Mouse (Mus musculus) urinary bladder, adult 18-20 months (tissue): ENCODE results near the gene Bcl2l12.

Source experiments
- DNase-seq, 2 experiments: peaks; one replicate each; pipeline ENCODE4 v3.0.0; 2022; ENCODE audit warnings: low spot score in 2 of 2, mixed read lengths in 2 of 2

Gene Bcl2l12

DNA sequence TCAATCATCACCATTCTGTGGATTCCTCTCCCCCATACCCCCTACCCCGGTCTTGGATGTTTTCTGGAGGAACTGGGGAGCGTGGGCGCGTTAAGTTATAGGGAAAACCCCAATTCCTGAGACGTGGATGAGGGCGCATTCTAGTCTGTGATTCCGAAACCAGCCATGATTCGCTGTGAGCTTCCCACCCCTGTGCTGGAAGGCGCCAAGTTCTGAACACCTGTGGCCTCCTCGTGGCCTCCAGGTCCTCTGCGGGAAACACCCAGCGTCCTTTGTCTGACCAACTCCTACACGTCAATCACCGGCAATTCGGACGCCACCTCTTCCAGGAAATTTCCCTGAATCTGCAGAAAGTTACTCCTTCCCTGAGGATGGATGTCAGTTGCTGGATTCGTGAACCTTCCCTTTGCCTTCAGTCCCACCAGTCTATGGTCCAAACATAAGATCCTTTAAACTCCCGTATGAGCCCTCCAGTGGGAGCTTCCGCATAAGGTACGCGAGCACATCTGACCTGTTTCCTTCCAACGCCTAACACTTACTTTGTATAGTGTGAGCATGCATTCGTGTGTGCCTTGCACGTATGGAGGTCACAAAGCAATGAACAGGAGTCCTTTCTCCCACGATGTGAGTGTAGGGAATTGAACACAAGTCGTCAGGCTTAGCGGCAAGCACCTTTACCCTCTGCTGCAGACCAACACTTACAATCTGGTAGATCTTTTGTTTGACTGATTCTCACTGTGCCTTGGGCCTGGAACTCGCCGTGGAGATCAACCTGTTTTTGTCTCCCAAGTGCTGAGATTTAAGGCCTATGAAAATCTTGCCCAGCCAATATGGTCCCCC, 11.4 kb downstream of the Bcl2l12 start:
- DNase-seq: peak in 1 of 2 experiments; percentile 76

DNA sequence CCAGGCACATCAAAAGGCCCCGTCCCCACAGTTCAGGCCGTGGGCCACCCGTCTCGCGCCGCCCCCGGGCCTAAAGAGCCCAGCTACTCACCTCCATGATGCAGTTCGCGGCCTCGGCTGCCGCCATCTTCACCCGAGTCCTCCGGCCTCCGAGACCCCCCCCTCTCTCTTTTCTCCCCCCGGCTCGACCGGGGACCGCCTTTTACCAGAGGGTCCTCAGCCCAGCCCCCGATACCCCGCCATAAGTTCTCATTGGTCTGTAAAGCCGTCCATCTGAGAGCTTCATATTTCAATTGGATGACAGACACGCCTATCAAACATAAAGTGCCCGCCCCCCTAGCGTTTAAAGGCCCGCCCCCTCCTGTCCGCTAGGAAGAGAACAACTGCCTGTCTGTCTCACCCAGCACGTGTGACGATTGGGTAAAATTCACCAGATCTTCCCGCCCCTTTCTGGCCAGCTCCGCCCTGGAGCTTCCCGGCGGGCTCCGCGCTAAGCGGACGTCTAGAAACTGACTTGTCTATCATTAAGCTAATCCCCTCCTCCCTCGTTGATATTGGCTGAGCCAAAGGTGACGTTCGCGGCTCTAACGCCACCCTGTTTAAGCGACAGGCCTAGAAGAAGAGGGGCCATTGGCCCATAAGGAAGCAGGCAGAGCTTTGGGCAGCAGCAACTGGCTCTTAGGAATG, 12.2 kb downstream of the Bcl2l12 start, which contains the start of gene Prmt1:
Gene Prmt1 (minus strand): TSS at position 377 of the 687 bp plus-strand sequence.
- DNase-seq: peak; percentile 90 to 98

DNA sequence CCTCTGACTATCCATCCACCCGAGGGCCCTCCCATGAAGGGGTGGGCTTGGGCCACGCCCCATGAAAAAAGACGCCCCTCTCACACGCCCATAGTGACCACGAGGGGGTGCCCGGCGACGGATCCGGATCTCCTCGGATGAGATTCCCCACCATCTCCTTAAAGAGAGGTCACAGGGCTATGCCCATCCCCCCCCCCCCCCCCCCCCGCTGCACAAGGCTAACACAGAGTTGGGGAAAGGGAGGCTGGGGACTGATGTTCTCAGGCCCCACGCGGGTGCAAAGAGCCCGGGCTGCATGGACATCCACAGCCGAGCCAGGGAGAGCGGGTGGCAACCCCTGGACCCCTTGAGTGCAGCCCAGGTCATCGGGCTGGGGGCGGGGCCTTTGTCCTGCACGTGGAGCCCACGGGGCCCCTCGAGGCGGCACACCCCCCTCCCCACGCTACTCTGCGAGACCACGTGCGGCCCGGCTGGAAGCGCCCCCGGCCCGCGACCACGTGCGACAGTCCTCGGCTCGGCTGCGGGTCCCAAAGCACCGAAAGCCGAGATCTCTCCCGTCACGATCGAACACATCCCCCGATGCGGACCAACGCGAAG, 12.8 kb downstream of the Bcl2l12 start:
- DNase-seq: peak in 1 of 2 experiments; percentile 42

DNA sequence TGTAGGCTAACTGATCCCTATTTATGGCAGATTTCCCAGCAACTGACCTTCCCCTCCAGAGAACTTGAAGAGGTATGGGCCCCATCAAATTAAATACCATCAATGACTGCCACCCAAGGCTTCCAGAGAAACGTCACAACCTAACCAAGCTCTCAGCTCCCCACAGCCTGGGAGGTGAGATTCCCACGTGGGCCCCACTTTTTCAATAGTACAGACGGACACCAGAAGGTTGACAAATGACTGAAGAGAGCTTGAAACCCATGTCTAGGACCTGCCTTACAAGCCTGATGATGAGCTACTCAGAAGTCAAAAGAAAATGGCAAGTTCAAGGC, 13.7 kb downstream of the Bcl2l12 start:
- DNase-seq: no peak

DNA sequence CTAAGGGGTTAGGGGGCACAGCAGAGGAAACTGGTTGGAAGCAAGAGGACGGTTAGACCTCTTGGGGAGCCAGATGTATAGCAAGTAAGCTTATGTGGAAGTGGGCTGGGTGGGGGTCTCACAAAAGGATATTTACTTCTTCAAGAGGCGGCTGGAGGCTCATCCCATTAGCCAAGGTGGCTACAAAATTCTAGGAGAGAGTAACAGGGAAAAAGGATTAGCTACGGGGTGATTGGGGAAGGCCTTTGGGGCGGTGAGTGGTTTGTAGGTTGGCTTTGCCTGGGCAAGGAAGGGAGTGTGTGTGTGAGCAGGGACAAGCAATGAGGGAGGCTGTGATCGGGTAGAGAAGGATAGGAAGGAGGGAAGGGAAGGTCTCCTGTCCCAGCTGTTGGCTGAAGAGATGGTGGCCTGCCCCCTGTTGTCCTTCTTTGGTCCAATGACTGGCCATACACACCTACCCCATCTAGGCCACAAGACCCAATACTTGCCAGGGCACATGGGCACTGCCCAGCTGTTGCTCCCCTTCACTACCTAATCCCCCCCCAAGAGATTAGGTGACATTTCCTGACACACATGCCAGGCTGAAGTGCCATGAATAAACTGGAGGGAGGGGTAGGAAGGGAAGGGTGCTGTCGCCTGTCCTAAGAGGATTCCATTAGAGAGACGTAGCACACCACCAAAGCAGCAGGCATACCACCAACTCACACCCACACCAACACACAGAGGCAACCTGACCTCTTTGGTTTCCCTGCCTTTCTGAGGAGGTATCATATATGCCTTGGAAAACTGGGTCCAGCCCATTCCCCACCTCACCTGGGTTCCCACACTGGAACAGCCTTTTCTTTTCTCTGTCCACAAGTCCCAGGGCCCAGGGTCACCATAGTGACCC, 14.3 kb downstream of the Bcl2l12 start:
- DNase-seq: no peak

DNA sequence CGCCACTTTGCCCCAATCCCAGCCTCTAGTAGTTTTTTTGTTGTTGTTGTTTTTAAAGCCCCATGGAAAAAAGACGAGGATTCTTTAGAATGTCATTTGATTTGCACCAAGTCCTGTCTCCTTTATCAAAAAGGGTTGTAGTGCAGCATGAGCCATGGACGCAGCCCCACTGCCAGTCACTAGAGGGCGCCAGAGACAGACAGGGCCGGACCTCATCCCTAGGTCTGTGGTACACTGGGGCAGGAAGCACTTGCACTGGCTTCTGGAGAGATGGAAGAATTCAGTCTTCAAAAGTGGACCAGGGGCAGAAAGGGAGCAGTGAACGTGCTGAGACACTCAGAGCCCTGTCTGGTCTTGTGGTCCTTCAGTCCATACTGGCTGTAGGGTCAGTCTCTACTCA, 15.4 kb downstream of the Bcl2l12 start:
- peak; percentile 72 to 81 for DNase-seq

DNA sequence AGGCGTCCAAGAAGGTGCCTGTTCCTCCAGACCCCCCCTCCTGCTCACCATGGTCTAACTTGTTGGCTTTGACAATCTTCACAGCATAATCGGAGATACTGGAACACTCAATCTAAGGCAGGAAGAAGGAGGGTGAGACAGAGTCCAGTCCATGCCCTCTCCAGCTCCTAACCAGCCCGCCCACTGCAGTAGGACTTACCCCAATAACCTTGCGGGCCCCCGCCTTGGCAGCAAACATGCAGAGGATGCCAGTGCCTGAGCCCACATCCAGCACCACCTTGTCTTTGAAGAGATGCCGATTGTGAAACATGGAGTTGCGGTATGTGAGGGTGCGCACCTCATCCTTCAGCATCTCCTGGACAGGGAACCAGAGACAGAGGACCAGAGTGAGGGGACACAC, 17.0 kb downstream of the Bcl2l12 start:
- DNase-seq: no peak

DNA sequence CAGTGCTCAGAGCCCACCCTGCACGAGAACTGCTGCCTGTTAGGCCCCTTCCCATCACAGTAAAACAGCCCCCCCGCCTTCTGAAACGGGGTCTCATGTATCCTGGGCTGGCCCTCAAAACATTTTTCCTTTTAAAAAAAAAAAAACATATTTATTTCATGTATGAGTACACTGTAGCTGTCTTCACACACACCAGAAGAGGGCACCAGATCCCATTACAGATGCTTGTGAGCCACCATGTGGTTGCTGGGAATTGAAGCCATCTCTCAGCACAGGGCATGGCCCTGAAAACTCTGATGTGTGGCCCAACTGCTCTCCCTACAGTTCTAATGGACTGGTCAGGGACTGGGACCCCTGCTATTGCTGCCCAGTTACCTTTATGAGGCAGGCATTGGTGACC, 20.2 kb downstream of the Bcl2l12 start:
- no peak for DNase-seq

DNA sequence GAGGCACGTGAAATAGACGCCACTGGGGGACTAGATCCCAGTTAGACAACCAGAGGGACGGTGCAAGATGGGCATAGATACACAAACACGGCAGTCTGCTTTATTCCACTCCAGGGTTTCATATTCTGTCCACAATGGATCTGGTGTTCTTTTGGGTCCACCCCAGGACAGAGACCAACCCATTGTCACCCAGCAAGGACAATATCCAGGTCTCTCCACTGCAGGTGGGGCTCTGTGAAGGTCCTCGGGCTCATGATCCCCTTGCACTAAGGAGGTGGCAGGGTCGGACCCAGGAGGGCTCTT, 23.4 kb downstream of the Bcl2l12 start:
- no peak for DNase-seq

DNA sequence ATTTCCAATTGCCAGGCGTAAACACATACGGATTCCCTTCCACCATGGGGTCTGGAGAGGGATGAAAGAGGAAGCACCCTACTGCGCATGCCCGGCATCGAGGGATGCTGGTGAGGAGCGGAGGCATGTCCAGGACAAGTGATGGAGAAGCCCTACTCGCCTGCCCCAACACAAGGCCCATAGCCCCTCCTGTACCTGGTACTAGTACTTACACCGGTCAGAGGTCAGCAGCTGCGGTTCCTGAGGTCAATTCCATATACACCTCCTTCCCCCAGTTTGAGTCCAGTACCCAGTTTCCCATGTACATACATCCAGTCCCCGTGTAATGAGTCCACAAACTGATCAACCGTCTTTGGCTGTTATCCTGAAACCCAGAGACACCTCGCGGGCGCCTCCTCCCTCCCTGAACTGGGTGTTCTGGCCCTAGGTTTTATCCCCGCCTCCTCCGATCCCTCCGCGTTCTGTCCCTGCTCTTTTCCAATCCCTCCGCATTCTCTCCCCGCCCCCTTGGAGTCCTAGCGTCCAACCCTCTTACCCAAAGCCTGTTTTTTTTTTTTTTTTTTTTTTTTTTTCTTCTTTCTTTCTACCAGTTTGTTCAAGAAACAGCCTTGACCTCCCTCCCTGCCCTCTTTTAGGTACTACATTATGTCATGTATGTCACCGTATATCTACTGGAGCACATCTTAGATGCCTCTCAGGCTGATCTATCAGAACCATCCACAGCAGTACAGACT, 24.0 kb downstream of the Bcl2l12 start, which contains the start of gene Cpt1c:
Gene Cpt1c (minus strand): TSS at position 469 of the 734 bp plus-strand sequence.
- DNase-seq: peak; percentile 42 to 62

DNA sequence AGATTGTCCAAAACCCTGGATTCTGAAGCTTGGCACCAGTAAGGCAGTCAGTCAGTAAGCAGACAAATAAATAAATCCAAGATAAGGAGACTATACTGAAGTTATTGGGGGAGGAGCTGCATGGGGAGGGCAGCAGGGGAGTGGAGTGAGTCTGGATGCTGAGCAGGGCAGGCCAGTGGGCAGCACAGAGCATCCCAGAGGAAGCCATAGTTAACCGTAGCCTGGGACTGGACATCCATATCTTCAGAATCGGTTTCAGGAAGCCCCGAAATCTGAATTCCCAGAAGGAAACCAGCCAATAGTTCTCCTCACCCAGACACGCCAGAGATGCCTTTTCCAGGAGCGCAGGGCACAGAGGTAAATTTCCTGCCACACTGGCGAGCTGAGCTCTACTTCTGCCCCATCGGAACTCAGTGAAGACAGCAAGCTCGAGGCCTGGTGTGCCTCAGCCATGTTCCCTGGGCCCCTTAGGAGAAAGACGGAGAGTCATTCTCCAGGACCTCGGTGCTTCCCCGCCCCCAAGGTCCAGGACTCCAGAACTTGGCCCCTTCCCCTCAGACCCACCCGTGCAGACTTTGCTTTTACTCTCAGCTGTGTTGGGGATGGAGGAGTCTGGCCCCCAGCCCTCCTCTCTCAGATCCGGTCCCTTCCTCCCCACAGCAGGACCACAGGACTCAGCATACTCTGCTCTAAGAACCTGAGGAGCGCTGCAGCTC, 24.9 kb downstream of the Bcl2l12 start:
- DNase-seq: no peak

DNA sequence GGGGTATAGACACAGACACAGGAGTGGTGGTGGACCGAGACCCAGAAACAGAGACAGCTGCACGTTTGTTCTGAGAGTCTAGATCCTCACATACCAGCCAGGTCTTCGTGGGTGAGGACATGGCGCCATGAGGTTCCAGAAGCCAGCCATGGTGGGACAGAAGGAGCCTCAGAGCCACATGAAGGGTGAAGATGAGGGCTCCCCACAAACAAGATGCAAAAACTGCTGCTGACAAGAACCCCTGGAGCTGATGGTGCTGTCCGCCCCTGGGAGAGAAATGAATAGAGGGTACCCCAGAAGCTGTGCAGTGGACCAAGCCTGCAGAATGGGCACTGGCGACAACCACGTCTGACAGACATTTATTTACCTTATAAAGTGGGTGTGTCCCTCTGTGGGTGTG, 27.4 kb downstream of the Bcl2l12 start:
- DNase-seq: no peak

DNA sequence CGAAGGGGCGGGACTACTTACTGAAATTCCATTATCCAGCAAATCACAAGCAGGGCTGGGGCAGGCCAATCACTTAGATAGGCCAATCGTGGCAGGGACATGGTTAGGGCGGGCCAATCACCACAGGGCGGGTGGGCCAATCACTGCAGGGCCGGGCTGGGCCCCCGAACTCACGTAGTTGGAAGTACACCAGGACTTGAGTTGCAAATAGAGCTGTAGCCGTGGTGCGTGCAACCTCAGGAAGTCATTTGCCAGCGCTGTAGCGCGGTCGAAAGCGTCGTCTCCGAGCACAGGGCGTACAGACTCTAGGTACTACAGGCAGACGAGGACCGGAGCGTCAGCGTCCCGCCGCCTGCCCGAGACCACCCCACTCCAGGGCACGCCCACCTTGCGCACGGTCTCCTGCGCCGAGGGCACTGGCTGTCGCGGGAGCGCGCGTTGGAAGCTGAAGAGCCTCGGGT, 28.3 kb downstream of the Bcl2l12 start:
- peak; percentile 78 to 79 for DNase-seq

DNA sequence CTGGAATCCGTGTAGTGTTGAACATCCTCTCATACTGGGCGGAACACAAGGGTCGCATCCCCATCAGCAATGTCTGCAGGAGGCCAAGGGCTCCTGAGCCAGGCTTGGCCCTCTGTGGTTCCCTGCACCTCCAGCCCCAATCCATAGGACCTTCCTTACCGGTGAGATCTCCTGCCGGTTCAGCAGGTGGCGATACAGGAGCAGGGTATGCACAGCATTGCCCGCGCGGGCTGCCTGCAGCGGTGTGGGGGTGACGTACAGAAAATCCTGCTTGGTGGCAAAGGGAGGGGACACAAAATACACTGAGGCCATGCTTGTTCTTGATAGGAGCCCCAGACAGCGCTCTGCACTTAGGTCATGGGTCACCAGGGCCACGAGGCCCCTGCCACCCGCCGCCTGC, 31.9 kb downstream of the Bcl2l12 start:
- DNase-seq: no peak

DNA sequence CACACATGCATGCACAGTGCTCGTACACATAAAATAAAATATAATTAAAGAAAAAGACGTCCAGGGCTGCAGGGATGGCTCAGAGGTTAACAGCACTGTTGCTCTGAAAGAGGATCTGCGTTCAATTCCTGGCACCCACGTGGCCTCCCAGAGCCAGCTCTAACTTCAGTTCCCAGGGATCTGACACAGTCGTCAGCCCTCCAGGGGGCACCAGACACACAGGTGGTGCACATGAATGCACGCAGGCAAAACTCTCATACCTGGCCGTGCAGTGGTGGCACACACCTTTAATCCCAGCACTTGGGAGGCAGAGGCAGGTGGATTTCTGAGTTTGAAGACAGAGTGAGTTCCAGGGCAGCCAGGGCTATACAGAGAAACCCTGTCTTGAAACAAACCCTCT, 32.5 kb downstream of the Bcl2l12 start:
- DNase-seq: no peak

DNA sequence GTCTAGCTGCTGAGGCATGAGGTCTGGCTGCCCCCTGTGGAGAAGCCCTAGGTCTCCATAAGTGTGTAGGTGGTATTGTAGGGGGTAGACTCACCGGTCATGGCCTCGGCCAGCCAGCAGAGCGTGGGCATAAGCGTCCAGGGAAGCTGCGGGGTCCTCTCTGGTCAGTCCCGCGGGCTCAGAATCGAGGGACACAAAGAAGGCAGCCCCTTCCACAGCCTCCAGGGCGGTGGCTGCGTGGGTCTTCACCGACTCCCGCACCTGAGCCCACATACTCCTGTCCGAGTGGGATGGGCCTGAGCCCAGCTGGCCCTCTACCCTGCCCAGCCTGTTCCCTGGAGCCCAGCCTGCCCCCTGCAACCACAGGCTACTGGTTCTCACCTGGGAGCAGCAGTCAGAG, 33.5 kb downstream of the Bcl2l12 start:
- DNase-seq: no peak

DNA sequence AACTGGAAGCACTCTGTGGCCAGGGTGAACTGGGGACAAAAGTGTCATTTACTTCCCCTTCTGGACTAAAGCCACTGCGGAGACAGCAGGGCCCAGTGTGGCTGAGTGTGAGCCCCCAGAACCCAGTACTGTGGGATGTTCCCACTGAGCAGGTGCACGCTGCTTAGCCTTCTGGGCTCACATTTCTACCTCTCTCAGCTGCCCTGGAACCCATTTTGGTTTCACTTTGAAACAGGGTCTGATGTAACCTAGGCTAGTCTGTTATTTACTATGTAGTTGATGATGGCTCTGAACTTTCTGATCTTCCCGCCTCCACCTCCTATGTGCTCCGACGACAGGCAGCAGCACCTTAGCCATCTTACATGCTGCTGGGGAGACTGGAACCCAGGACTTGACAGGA, 35.7 kb downstream of the Bcl2l12 start:
- no peak for DNase-seq

DNA sequence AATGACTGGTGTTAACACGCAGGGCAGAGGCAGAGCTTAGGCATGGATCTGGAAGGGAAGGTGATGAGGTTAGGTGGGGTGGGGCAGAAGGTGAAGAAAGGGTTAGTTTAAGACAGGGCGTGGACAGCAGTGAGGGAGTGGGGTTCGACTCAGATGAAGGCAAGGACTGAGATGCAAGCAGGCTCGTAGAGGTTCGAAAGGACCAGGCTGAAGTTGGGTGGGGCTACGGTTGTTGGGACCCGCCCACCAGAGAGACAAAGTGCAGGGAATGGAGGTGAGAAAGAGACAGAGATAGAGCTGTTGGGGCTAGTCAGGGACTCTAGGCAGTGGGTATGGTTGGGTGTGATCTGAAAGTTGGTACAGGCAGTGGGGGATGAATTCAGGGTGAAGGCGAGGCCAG, 36.2 kb downstream of the Bcl2l12 start:
- DNase-seq: no peak

DNA sequence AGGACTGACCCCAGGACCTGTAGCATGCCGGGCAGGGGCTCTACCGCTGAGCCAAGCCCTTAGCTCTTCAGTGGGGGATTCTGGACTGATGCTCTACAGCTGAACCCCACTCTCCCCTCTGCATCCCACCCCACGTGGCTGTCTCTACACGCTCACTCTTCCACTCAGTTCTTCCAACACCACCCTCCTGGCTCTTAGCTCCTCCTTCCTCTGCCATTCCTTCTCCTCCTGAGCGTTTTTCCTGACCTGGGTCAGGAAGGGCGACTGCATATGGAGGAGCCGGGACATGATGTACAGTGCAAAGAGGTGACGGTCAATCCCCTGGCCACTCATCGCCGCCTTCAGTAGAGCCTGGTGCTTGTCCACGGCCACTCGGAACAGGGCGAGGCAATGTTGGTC, 38.0 kb downstream of the Bcl2l12 start:
- no peak for DNase-seq

DNA sequence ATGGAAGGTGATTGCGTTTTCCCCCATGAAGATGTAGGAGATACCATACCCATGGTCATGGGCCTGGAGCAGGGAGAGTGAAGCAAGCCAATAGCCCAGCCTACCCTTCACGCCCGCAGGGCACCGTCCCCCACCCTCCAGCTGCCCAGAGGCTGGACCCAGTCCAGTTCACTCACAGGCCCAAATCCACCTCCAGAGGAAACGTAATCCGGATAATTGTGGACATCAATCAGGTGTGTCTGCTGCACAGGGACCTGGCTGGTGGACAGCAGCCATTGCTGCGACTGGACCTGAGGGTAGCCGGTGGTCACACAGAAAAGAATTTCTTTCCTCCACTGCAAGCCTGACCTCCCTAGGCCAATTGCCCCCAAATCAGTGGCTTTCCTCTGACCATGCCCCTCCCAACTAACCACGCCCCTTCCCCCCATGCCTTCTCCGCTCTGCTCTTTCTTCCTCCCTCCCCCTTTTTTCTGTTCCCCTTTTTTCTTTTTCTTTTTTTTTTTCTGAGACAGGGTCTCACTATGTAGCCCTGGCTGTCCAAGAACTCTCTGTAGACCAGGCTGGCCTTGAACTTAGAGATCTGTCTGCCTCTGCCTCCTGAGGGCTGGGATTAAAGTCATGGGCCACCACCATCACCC, 38.5 kb downstream of the Bcl2l12 start:
- DNase-seq: no peak
